Mouse (Mus musculus): ENCODE measurements around the gene Rbks.

DNA sequence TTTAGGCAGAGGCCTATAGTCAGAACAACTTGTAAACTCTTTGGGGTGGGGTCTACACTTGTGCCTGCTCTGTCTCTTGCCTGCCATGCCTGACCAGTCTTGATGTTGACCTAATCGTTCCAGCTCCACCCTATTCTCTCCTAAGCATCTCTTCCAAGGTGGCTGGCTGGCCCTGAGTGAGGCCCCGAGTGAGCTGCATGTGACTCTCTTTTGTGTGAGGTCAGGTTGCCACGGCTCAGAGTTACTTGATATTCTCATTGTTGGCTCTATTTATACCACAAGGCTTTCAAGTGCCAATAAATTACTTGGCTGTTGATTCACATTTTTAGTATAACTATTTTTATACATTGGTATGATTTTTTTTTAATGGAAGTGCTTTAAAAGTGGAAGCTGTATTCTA, 70.3 kb downstream of the Rbks start:
- TF ChIP-seq CTCF (IDR thresholded peaks at IDR 0.05) = no peak
- TF ChIP-seq EP300 (IDR thresholded peaks at IDR 0.05) = no peak
